Mouse (Mus musculus) forebrain, embryonic 10.5 days (tissue): ENCODE data around the gene Adam15. TPM values are rescaled to one million over a fixed set of nuclear protein-coding genes. Genes with fewer than 3 reads are reported as not detected.

ENCODE experiments used
- DNase-seq: peaks from one replicate; pipeline ENCODE4 v3.0.0-alpha.2; 2017; ENCODE audit warnings: low spot score; ENCODE audit errors: extremely low spot score
- H3K27ac ChIP-seq: fragments of 300-500 bp; sonication (generic); 2 replicates; pipeline ENCODE4 v1.5.1; 2016; ENCODE audit warnings: mild to moderate bottlenecking
- H3K27me3 ChIP-seq: fragments of 300-500 bp; sonication (generic); 2 replicates; pipeline ENCODE4 v1.6.1; 2016; ENCODE audit warnings: mild to moderate bottlenecking; ENCODE audit not compliant: poor library complexity, severe bottlenecking
- H3K36me3 ChIP-seq: fragments of 300-500 bp; sonication (generic); replicated peaks from 2 replicates; pipeline ENCODE4 v1.6.1; 2016; ENCODE audit warnings: mild to moderate bottlenecking, moderate library complexity
- H3K4me1 ChIP-seq: fragments of 300-500 bp; sonication (generic); 2 replicates; pipeline ENCODE4 v1.6.1; 2016
- H3K4me3 ChIP-seq: fragments of 300-500 bp; sonication (generic); 2 replicates; pipeline ENCODE4 v1.5.1; 2016; ENCODE audit warnings: mild to moderate bottlenecking, moderate library complexity
- H3K9me3 ChIP-seq: fragments of 300-500 bp; sonication (generic); 2 replicates; pipeline ENCODE4 v1.6.1; 2016; ENCODE audit warnings: mild to moderate bottlenecking, moderate library complexity
- WGBS: fragments of 180-500 bp; shearing (Covaris S2); methylation state at CpG from one replicate; pipeline ENCODE4 v1.1.7; 2016; 5-methylcytosine and 5-hydroxymethylcytosine counted together
- polyA plus RNA-seq: library from polyadenylated mRNA; unstranded; fragments of >200 nt; fragmentation: Nextera tagmentation; extraction: Ambion mirVana; gene quantifications from 2 replicates; pipeline ENCODE4 v1.2.1, GENCODE M21; 2016

Gene Adam15
- polyA plus RNA-seq, 1 experiment from 2014 or later: 32.1 TPM

- no peak for DNase-seq
- H3K4me1 ChIP-seq: peaks cover 93% of the 10 kb centered on the region
- H3K36me3 ChIP-seq: no peaks in the 10 kb centered on the region
- H3K4me3 ChIP-seq: no peak overlapping the region; the same call in 1 of the 2 replicates
- H3K27ac ChIP-seq: no peak overlapping the region
- WGBS: 76% methylated on average over 6 of the region's 6 CpGs
- peaks cover 57% of the 10 kb centered on the region for H3K27me3 ChIP-seq
- H3K9me3 ChIP-seq: no peaks in the 10 kb centered on the region
Observed at GRCm38 (mm10) chr3:89388901-89389740, 39.3 kb upstream of the Adam15 start.

- no peak for DNase-seq
- Histone ChIP-seq H3K27me3 (peaks cover 58% of the 10 kb centered on the region), H3K4me3 (no peak overlapping the region; the same call in 1 of the 2 replicates), H3K27ac (no peak overlapping the region), H3K4me1 (peaks cover 87% of the 10 kb centered on the region), H3K36me3 (no peaks in the 10 kb centered on the region), H3K9me3 (no peaks in the 10 kb centered on the region)
- WGBS: 80% methylated on average over 11 of the region's 11 CpGs
Observed at GRCm38 (mm10) chr3:89388134-89388881, 38.5 kb upstream of the Adam15 start.

DNA sequence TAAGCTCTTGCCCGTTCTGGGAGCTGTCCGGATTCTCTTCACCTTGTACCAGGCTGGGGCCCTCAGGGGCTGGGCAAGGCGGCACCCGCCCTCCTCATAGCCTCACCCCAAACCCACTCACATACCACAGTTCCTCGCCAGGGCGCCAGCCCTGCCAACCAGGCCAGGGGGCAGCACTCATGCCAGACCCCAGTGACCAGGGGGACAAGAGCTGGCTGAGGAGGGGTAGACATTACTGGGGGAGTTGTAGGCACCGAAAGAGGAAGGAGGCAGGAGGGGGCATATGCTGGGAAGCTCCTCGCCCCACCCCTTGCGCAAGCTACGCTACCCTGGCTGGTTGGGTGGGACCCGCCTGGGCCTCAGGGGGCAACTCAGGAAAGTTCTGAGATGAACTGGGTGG, 37.8 kb upstream of the Adam15 start:
- H3K9me3 ChIP-seq: no peaks in the 10 kb centered on the region
- peaks cover 80% of the 10 kb centered on the region for H3K4me1 ChIP-seq
- no peak overlapping the region for H3K4me3 ChIP-seq
- no peaks in the 10 kb centered on the region for H3K36me3 ChIP-seq
- H3K27ac ChIP-seq: no peak overlapping the region
- peaks cover 52% of the 10 kb centered on the region for H3K27me3 ChIP-seq
- DNase-seq: no peak
- WGBS: 69% methylated on average over 11 of the region's 11 CpGs

- Histone ChIP-seq H3K36me3 (no peaks in the 10 kb centered on the region), H3K4me3 (no peak overlapping the region), H3K4me1 (peaks cover 71% of the 10 kb centered on the region), H3K27me3 (peaks cover 43% of the 10 kb centered on the region), H3K9me3 (no peaks in the 10 kb centered on the region), H3K27ac (peak overlapping the region; percentile 44; the same call in 1 of the 2 replicates)
- DNase-seq: no peak
- WGBS: 50% methylated on average over 17 of the region's 17 CpGs
Observed at GRCm38 (mm10) chr3:89386438-89387420, 36.9 kb upstream of the Adam15 start.

DNA sequence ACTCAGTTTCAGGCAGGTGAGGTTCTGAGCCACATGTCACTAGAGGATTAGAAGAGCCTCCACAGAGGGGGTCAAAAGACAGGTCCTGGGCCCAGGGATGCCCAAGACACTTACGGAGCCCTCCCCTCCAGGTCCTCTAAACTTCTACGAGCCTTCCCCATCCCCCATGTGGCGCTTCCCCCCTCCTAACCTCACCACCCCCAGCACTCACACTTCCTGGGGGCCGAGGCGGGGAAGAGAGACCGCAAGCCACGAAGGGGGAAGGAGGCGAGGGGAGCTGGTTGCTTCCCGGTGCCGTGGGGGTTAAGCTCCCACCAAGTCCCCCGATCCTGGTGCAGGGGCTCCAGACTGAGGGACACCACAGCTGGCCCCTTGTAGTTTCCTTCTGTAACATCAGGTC, 35.7 kb upstream of the Adam15 start:
- 37% methylated on average over 11 of the region's 11 CpGs for WGBS
- no peak overlapping the region for H3K4me3 ChIP-seq
- DNase-seq: no peak
- no peaks in the 10 kb centered on the region for H3K9me3 ChIP-seq
- H3K27me3 ChIP-seq: peaks cover 30% of the 10 kb centered on the region
- peaks cover 59% of the 10 kb centered on the region for H3K4me1 ChIP-seq
- H3K36me3 ChIP-seq: peaks cover 8% of the 10 kb centered on the region
- peak overlapping the region; percentile 69 for H3K27ac ChIP-seq

- H3K4me3 ChIP-seq: no peak overlapping the region
- H3K4me1 ChIP-seq: peaks cover 54% of the 10 kb centered on the region
- no peaks in the 10 kb centered on the region for H3K9me3 ChIP-seq
- peaks cover 23% of the 10 kb centered on the region for H3K27me3 ChIP-seq
- H3K36me3 ChIP-seq: peaks cover 14% of the 10 kb centered on the region
- 40% methylated on average over 12 of the region's 12 CpGs for WGBS
- H3K27ac ChIP-seq: peak overlapping the region; percentile 69
- DNase-seq: no peak
Observed at GRCm38 (mm10) chr3:89384331-89385076, 34.7 kb upstream of the Adam15 start.

- peaks cover 23% of the 10 kb centered on the region for H3K27me3 ChIP-seq
- peaks cover 56% of the 10 kb centered on the region for H3K4me1 ChIP-seq
- no peak for DNase-seq
- WGBS: 86% methylated on average over 5 of the region's 5 CpGs
- no peak overlapping the region for H3K4me3 ChIP-seq
- H3K36me3 ChIP-seq: peaks cover 14% of the 10 kb centered on the region
- no peaks in the 10 kb centered on the region for H3K9me3 ChIP-seq
- no peak overlapping the region for H3K27ac ChIP-seq
Observed at GRCm38 (mm10) chr3:89383651-89384255, 34.0 kb upstream of the Adam15 start.

GRCm38 (mm10) chr3:89382950-89383349, 33.2 kb upstream of the Adam15 start:
- H3K36me3 ChIP-seq: peaks cover 14% of the 10 kb centered on the region
- 81% methylated on average over 5 of the region's 5 CpGs for WGBS
- DNase-seq: no peak
- no peak overlapping the region for H3K4me3 ChIP-seq
- no peak overlapping the region for H3K27ac ChIP-seq
- H3K4me1 ChIP-seq: peaks cover 57% of the 10 kb centered on the region
- peaks cover 23% of the 10 kb centered on the region for H3K27me3 ChIP-seq
- no peaks in the 10 kb centered on the region for H3K9me3 ChIP-seq

DNA sequence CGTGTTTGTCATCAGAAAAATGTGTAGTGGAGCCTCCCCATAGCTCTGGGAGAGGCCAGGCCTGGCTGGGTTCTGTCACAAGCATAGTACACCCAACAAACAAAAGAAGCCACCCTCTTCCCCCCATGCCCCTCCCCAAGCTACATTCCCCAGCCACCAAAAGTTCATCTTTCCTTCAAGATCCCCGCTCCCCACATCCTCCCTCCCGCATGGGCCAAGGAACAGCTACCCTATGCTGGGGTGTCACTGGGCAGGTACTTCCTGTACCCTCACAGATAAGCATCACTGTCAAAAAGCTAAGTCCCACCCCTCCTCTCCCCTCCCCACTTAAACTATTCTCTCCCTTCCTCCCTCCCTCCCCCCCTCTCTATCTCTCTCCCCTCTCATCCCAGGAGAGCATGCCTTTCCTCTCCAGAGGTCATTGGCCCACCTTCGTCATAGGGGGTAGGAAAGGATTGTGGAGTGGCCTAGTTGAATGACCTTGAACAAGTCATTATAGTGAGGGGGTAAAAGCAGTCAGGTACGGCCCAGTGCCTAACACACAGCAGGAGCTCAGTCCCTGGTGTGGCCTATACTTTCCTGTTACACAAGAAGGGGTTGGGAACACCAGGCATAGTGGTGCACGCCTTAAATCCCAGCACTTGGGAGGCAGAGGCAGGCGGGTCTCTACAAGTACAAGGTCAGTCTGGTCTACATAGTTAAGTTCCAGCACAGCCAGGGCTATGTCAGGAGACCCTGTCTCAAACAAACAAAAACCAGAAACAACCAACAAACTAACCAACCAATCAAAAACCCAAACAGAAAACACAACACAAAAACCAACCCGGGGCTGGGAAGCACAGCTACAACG, 32.5 kb upstream of the Adam15 start:
- peaks cover 14% of the 10 kb centered on the region for H3K36me3 ChIP-seq
- H3K4me3 ChIP-seq: no peak overlapping the region
- WGBS: 88% methylated on average over 9 of the region's 9 CpGs
- peaks cover 23% of the 10 kb centered on the region for H3K27me3 ChIP-seq
- H3K4me1 ChIP-seq: peaks cover 57% of the 10 kb centered on the region
- H3K9me3 ChIP-seq: no peaks in the 10 kb centered on the region
- H3K27ac ChIP-seq: no peak overlapping the region
- no peak for DNase-seq

DNA sequence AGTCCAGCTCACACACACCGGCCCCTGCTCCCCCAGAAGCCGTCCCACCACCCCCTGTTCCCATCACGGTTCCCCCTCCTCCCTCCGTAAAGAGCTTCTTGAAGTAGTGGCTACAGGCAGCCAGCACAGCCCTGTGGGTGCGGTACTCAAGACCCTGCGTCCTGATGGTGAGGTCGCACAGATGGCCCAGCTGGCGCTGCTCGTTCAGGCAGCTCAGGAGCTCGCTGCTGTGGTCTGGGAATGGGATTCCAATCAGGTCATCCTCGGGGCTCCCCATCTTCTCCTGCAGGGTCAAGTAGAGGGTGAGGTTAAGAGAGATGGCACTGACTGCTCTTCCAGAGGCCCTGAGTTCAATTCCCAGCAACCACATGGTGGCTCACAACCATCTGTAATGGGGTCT, 31.4 kb upstream of the Adam15 start:
- Histone ChIP-seq H3K4me1 (peaks cover 47% of the 10 kb centered on the region), H3K36me3 (peaks cover 14% of the 10 kb centered on the region), H3K4me3 (no peak overlapping the region), H3K27ac (no peak overlapping the region), H3K9me3 (no peaks in the 10 kb centered on the region), H3K27me3 (peaks cover 13% of the 10 kb centered on the region)
- DNase-seq: no peak
- 85% methylated on average over 11 of the region's 11 CpGs for WGBS

DNA sequence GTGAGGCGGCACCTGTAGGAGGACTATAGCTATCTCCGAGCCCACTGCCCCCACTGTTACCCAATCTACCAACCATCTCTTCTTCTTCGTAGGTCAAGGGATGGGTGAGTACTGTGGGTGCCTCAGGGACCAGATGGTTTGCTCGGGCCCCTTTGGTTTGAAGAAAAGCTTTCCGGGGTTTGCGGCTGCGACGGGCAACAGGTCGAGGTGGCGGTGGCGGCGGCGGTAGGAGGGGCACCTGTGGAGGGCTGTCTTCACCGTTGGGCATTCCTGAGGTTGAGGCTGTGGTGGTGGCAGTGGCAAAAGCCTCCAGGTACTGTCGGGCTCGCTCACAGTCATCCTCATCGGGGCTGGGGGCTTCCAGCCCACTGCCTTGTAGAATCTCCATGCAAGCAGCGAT, 30.9 kb upstream of the Adam15 start:
- DNase-seq: no peak
- no peak overlapping the region for H3K4me3 ChIP-seq
- 96% methylated on average over 18 of the region's 18 CpGs for WGBS

More for the DNA sequence above, 30.9 kb upstream of the Adam15 start:
- Histone ChIP-seq H3K9me3 (no peaks in the 10 kb centered on the region), H3K36me3 (peaks cover 14% of the 10 kb centered on the region), H3K27ac (no peak overlapping the region), H3K27me3 (peaks cover 8% of the 10 kb centered on the region; the same call in 1 of the 2 replicates), H3K4me1 (peaks cover 42% of the 10 kb centered on the region)
